Mouse (Mus musculus): ENCODE data around the gene Slc26a9. TPM values are rescaled to one million over a fixed set of nuclear protein-coding genes. Genes with fewer than 3 reads are reported as not detected.

Slc26a9 gene
- total RNA-seq, 2 experiments from 2014 or later, result 0.07 to 0.15 TPM

DNA sequence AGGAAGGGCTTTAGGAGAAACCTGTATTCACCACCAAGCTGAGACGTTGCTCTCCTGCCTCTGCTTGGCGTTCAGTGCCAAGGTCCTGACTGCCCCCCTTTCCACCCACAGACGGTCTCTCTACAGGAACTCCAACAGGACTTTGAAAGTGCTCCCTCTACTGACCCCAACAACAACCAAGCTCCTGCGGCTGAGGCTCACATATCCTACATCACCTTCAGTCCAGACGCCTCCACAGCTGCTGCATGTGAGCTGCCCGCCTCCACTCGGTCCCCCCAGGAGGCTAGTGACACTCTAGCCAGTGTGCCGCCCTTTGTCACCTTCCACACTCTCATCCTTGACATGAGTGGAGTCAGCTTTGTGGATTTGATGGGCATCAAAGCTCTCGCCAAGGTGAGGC, 19.9 kb downstream of the Slc26a9 start:
- no peak overlapping the region for H3K27ac ChIP-seq
- no peak for DNase-seq (ENCODE audit: low spot score in 2 of 2)
- H3K4me3 ChIP-seq, result no peak overlapping the region
- TF ChIP-seq CTCF (conservative IDR thresholded peaks at IDR 0.05), result peak; percentile 46

DNA sequence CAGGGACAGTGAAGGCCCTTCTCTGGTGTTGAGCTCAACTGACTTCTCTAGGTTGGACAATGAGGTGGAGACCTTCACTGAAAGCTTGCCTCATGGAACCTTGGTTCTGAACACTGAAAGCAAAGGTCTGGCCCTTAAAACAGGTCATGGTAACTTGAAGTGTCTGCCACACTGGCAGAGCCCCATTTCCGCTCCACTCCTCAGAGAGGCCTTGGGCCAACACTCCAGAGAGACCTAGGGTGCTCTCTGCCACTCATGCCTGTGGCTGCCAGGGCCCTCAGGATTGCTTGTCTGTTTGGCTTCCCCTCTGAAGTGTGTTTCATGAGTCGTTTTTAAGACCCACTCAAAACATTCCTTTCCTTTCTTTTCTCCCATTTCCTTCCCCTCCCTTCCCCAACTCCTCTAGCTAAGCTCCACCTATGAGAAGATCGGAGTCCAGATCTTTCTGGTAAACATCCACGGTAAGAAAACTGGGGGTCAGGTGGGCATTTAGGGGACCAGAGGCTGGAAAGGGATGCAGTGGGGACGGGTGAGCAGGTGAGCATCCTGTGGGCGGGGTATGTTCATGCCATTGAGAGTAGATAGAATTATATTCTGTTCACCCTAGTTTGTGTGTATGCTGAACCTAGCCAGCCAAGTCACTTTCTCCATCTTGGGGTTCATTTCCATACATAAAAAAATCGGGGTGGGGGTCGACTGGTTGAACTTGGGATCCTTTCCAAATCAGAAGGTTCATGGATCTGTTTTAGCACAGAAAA, 20.9 kb downstream of the Slc26a9 start:
- TF ChIP-seq CTCF (conservative IDR thresholded peaks at IDR 0.05), result no peak

DNA sequence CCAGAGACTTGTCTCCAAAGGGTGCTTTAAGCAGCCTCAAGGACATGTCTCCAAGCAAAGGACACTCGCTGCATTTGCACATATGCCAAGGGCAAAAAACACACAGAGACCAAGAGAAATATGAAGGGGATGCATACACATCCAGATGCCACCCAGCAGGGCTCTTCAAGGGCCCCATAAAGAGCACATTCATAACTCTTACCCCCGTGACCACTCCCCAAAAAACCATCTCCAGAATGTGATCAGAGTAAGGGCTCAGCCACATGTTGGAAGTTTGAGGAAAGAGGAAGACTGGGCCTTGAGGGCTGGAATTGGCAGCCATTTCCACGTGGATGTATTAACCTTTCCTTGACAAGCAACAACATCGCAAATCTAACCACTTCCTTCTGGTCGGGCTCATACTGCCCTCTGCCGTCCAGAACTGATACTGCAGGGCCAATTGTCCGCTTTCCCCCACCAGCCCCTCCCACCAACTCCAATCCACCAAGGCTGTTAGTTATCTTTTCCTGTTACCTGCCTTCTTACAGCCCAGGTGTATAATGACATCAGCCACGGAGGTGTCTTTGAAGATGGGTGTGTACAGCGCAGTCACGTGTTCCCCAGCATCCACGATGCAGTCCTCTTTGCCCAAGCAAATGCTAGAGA, 21.7 kb downstream of the Slc26a9 start:
- H3K4me3 ChIP-seq, result no peak overlapping the region; the same call in 1 of the 2 replicates
- DNase-seq (ENCODE audit: low spot score in 2 of 2), result peak; percentile 71 to 90
- TF ChIP-seq CTCF (conservative IDR thresholded peaks at IDR 0.05), result peak; percentile 100
- no peak overlapping the region for H3K27ac ChIP-seq

More for the DNA sequence above, 20.9 kb downstream of the Slc26a9 start:
- Histone ChIP-seq H3K27ac (no peak overlapping the region), H3K4me3 (no peak overlapping the region)
- DNase-seq (ENCODE audit: low spot score in 2 of 2), result no peak

DNA sequence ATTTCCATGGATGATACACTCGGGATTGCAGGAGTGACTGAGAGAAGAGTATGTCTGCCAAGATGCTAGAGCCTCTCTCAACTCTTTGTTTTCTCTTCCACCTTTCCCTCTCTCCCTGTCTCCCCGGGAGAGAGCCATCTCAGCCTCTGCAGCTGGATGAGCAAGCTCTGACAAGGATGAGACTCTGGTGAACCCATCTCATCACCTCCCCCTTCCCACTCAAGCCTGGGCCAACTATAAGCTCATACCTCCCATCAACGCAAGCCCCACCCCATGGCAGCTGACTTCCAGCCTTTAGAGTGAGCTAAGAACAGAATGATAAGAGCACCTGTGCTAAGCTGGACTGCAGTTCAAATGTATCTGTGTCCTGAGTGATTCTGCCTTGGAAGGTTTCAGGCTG, 25.5 kb downstream of the Slc26a9 start:
- no peak for DNase-seq (ENCODE audit: low spot score in 2 of 2)
- Histone ChIP-seq H3K4me3 (no peak overlapping the region), H3K27ac (no peak overlapping the region)
- TF ChIP-seq CTCF (conservative IDR thresholded peaks at IDR 0.05), result no peak

DNA sequence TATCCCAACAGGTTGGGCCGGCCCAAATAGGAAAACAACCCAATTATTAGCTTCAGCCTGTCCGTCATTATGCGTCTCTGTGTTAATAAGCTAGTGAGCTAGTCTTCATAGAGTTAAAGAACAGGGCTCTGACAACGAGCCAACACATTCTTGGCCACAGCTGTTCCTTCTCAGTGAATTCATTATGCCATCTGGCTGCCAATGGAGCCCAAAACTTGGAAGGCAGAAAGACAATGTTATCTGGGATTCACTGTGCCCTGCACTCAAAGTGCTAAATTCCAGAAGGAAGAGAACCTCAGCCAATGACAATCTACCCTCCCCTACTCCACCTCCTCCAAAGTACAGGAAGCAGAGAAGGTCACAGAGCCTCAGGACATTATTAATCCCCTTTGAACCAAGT, 26.8 kb downstream of the Slc26a9 start:
- TF ChIP-seq CTCF (conservative IDR thresholded peaks at IDR 0.05), result 0 out of 2 replicates have a peak, but pooled peaks have one; percentile 13
- Histone ChIP-seq H3K4me3 (no peak overlapping the region), H3K27ac (peak overlapping the region; percentile 69)
- DNase-seq (ENCODE audit: low spot score in 2 of 2), result peak; percentile 79 to 87

DNA sequence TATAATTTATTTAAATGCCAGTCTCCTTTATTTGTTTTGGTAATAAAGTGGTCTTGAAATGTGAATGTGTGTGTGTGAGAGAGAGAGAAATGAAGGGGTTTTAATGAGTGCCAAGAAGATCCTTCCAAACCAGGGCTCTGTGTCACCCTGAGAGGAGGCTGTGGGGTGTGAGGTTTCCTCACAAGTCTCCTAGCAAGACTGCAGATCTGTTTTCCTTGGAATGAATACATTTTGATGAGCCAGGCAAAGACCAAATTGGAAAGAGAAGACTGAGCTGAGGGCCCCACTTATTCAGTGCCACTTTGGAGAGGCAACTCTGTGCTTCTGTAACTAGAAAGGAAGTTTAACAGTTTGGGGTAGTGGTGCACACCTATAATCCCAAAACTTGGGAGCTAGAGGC, 27.6 kb downstream of the Slc26a9 start:
- no peak for TF ChIP-seq CTCF (conservative IDR thresholded peaks at IDR 0.05)
- no peak for DNase-seq (ENCODE audit: low spot score in 2 of 2)
- Histone ChIP-seq H3K27ac (peak overlapping the region; percentile 69; the same call in 1 of the 2 replicates), H3K4me3 (no peak overlapping the region)

DNA sequence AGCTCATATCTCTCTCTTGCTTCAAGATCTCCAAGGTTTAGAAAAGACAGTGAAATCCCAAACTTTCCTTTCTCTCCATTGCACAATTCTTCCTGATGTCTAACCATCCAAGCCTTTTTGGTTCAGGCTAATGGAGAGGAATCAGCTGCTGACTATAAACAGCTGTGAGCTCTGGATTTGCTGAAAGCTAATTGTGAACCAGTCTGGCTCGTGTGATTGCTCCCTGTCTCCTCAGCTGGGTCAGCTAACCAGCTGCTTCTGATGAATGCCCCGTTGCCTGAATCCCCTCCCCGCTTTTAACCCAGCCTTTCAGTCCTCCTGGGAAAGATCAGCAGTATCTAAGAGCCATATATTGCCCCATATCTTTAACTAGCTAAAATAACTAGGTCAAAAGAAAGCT, 50.8 kb downstream of the Slc26a9 start:
- TF ChIP-seq CTCF (conservative IDR thresholded peaks at IDR 0.05), result no peak
- Histone ChIP-seq H3K27ac (no peak overlapping the region), H3K4me3 (no peak overlapping the region)
- no peak for DNase-seq (ENCODE audit: low spot score in 2 of 2)

DNA sequence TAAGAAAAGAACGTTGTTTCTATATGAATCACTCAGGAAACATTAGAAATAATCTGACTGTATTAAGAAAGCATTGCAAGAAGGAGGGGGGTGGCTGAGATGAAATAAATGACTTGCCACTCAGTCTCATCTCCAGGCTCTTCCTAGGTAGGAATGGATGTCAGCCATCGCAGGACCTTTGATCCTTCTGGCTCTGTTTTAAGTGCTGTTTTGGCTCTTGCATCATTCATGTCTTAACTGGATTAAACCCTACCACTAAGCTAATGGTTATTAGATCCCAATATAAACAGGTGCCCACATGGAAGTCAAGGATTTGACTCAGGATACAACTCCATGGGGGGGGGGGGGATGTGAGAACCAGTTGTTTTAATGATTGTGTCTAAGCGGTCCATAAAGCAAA, 51.3 kb downstream of the Slc26a9 start:
- no peak for TF ChIP-seq CTCF (conservative IDR thresholded peaks at IDR 0.05)
- no peak for DNase-seq (ENCODE audit: low spot score in 2 of 2)
- Histone ChIP-seq H3K4me3 (no peak overlapping the region), H3K27ac (no peak overlapping the region)

DNA sequence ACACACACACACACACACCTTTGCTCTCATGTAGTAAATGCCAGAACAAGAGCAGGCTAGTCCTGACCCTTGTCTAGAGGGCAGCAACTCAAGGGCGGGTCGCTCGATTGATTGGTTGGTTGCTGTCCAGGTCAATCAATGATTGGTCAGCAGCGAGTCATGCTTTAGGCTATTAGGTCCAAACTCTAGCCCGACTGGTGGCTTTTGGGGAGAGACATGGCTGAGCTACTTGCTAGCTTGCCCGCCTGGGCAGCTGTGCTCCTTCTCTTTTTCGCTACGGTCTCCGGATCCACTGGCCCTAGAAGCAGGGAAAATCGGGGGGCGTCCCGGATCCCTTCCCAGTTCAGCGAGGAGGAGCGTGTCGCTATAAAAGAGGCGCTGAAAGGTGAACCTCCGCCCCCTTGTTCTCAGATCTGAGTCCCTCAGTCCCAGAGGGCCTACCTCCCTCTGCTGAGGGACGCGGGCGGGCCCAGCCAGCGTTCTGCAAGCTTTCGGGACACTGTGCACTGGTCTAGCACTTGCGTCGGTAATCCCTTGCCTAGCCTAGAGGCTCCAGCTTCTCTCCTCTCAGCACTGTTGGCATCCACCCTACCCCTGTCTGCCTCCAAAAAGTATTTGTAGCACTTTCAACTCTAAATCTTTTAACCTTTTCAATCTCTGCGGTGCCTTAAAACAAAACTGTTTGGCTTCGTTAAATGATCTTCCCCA, 53.5 kb downstream of the Slc26a9 start, which contains the start of gene Pm20d1:
TSS of gene Pm20d1 (plus strand) at position 180 of the 708 bp plus-strand sequence.
- DNase-seq (ENCODE audit: low spot score in 2 of 2), result no peak
- H3K4me3 ChIP-seq, result peak within 1 kb of the TSS; percentile 46
- TF ChIP-seq CTCF (conservative IDR thresholded peaks at IDR 0.05), result no peak
- H3K27ac ChIP-seq, result peak within 1 kb of the TSS; percentile 29; the same call in 1 of the 2 replicates

DNA sequence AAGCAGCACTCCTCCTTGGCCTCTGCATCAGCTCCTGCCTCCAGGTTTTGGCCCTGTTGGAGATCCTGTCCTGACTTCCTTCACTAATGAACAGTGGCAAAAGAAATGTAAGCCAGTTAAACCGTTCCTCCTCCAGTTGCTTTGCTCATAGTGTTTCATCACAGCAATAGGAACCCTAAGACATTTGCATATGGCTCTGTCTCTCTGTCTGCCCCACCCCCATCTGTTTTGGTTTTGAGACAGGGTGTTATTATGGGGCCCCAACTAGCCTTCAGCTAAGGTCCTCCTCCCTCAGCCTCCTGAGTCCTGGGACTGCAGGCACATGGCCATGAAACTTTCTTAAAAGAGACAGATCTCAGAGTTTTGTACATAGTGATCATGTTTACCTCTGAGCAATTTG, 56.2 kb downstream of the Slc26a9 start:
- H3K4me3 ChIP-seq, result no peak overlapping the region
- TF ChIP-seq CTCF (conservative IDR thresholded peaks at IDR 0.05), result no peak
- H3K27ac ChIP-seq, result no peak overlapping the region
- DNase-seq (ENCODE audit: low spot score in 2 of 2), result no peak

DNA sequence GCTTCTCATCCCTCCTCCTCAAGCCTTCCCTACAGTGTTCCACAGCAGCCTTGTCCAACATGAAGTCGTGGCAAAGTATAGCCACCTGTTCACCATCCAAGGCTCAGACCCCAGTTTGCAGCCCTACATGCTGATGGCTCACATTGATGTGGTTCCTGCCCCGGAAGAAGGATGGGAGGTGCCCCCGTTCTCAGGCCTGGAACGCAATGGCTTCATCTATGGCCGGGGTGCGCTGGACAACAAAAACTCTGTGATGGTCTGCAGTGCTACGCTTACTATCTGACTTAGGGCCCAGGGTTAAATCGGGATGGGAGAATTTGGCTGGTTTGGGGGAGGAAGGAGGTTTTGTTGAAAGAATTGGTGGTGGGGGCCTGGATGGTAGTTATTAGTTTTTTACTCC, 57.2 kb downstream of the Slc26a9 start:
- Histone ChIP-seq H3K27ac (no peak overlapping the region), H3K4me3 (no peak overlapping the region)
- no peak for DNase-seq (ENCODE audit: low spot score in 2 of 2)
- no peak for TF ChIP-seq CTCF (conservative IDR thresholded peaks at IDR 0.05)

DNA sequence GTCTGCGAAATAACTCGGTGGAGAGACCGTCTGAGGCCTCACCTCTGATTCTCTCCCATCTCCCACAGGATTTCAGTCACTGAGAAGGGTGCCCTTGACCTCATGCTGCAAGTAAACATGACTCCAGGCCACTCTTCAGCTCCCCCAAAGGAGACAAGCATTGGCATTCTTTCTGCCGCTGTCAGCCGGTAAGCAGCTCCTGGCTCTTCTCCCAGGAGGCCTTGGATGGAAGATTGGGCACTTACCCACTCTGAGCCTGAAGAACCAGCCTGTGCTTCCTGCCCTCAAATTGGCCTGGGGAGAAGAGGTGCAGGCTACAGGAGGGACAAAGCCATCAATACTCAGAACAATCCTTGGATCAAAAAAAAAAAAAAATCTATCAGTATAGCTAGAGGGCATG, 58.8 kb downstream of the Slc26a9 start:
- Histone ChIP-seq H3K27ac (0 out of 2 replicates have a peak overlapping the region, but pooled peaks have one; percentile 5), H3K4me3 (no peak overlapping the region)
- no peak for TF ChIP-seq CTCF (conservative IDR thresholded peaks at IDR 0.05)
- no peak for DNase-seq (ENCODE audit: low spot score in 2 of 2)

DNA sequence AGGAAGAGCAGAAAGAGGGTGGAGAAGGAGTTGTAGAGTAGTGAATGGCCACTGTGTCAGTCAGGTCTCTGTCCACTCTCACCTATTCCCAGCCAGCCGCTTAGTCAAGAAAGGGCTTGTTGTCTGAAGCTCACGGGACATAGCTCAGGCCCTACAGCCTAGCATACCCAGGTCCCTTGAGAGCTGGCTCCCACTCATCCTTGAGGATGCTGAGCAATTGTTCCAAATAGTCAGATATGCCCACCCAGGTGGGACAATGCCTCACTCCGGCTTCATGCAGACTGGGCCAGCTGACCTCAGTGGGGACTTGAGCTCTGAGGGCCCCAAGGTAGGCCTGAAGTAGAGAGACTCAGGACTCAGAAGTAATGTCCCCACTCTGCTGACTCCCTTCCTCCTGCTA, 60.3 kb downstream of the Slc26a9 start:
- no peak for DNase-seq (ENCODE audit: low spot score in 2 of 2)
- H3K4me3 ChIP-seq, result no peak overlapping the region
- no peak for TF ChIP-seq CTCF (conservative IDR thresholded peaks at IDR 0.05)

More for the DNA sequence above, 60.3 kb downstream of the Slc26a9 start:
- no peak overlapping the region for H3K27ac ChIP-seq

Measured in layer of hippocampus, adult 2 months (tissue).